Mouse (Mus musculus) thymus, postnatal 4 days (tissue): ENCODE data around the gene Otos.

Experiments used
- DNase-seq: peaks from one replicate; pipeline ENCODE4 v3.0.0; 2021

Gene Otos

GRCm38 (mm10) chr1:92648673-92649072 is at the start of gene Otos:
TSS of gene Otos (minus strand) at chr1:92648841.
- peak; percentile 80 for DNase-seq

- peak; percentile 89 for DNase-seq
Observed at GRCm38 (mm10) chr1:92696848-92697247, 48.2 kb upstream of the Otos start.

- DNase-seq: no peak
Observed at GRCm38 (mm10) chr1:92695751-92696150, 47.1 kb upstream of the Otos start.

GRCm38 (mm10) chr1:92691166-92691844 is 42.7 kb upstream of the Otos start:
- no peak for DNase-seq

GRCm38 (mm10) chr1:92686994-92687393 is 38.4 kb upstream of the Otos start:
- DNase-seq: no peak

- no peak for DNase-seq
Observed at GRCm38 (mm10) chr1:92683151-92683550, 34.5 kb upstream of the Otos start.

- no peak for DNase-seq
Observed at GRCm38 (mm10) chr1:92680668-92681603, 32.3 kb upstream of the Otos start.

GRCm38 (mm10) chr1:92678757-92679156 is 30.1 kb upstream of the Otos start:
- no peak for DNase-seq

- no peak for DNase-seq
Observed at GRCm38 (mm10) chr1:92676676-92676975, 28.0 kb upstream of the Otos start.

GRCm38 (mm10) chr1:92675932-92676675 is 27.5 kb upstream of the Otos start:
- DNase-seq: peak; percentile 37

GRCm38 (mm10) chr1:92673258-92673782 is 24.7 kb upstream of the Otos start:
- no peak for DNase-seq

- no peak for DNase-seq
Observed at GRCm38 (mm10) chr1:92671326-92671725, 22.7 kb upstream of the Otos start.

GRCm38 (mm10) chr1:92669430-92669829 is 20.8 kb upstream of the Otos start:
- DNase-seq: no peak

- DNase-seq: no peak
Observed at GRCm38 (mm10) chr1:92667106-92667505, 18.5 kb upstream of the Otos start.

- DNase-seq: no peak
Observed at GRCm38 (mm10) chr1:92659392-92659791, 10.8 kb upstream of the Otos start.

- DNase-seq: no peak
Observed at GRCm38 (mm10) chr1:92657025-92657820, 8.6 kb upstream of the Otos start.

GRCm38 (mm10) chr1:92654676-92655075 is 6.0 kb upstream of the Otos start:
- DNase-seq: no peak

- DNase-seq: no peak
Observed at GRCm38 (mm10) chr1:92653179-92653578, 4.5 kb upstream of the Otos start.

- DNase-seq: no peak
Observed at GRCm38 (mm10) chr1:92651467-92651866, 2.8 kb upstream of the Otos start.

GRCm38 (mm10) chr1:92648197-92648596 is 444 bp downstream of the Otos start:
- peak; percentile 32 for DNase-seq

GRCm38 (mm10) chr1:92647752-92648151 is 889 bp downstream of the Otos start:
- DNase-seq: peak; percentile 76

GRCm38 (mm10) chr1:92647026-92647425 is 1.6 kb downstream of the Otos start:
- no peak for DNase-seq
